Mouse (Mus musculus) ovary, postnatal 10 days (tissue): ENCODE measurements around the gene Gm10447.

Experiments used
- DNase-seq: peaks from one replicate; pipeline ENCODE4 v3.0.0; 2022; ENCODE audit warnings: low spot score

The Gm10447 gene

DNA sequence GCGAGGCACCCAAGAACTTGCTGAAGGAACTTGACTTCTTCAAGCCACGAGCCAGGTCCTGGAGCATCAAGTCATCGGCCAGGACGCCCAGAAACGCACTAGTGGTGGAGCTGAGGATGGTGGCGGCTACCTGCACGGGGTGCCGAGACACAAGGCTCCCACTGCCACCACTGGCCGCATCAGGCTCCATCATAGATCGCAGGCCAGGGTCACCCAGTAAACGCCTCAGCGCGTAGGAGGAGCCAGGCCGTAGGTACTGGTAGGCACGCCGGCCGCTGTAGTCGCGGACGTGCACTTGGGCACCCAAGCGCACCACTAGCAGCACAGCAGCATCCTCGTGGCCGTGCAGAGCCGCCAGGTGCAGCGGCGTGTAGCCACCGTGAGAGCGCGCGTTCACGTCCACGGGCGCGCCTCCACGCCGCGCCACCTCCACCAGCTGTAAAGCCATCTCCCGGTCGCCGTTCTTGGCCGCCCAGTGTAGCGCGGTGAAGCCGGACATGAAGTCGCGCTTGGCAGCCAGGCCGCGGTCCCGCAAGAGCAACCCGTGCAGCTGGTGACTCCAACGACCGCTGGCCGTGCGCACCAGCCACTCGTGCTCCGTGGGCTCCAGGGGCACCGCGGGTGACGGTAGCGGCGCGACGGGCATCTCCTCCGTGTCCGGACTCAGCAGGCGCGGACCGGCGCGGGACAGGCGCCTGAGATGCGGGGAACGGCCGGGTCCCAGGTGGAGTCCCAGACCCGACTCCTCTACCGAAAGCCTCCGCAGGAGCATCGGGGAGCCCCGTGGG is 21.7 kb upstream of the Gm10447 start:
- no peak for DNase-seq

DNA sequence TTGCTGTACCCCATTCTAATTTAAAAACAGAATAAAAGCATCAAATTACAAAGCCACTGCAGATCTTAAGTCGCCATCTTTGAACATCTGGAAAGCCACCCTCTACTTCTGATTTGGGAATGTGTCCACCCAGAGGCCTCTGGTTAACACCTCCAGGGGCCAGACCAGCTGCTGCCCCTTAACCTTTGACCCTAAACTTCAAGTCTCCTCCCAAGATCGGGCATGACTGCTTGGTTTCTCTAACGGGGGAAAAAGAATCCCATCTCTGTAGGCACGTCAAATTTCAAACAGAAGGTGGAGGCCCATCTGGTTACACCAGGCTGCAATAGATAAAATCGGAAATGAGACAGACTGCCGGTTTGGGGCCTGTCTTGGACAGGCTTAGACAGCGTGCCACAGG is 20.9 kb upstream of the Gm10447 start:
- no peak for DNase-seq

- no peak for DNase-seq
These were observed 18.7 kb upstream of the Gm10447 start for GRCm38 (mm10) chr11:53475620-53476019.

DNA sequence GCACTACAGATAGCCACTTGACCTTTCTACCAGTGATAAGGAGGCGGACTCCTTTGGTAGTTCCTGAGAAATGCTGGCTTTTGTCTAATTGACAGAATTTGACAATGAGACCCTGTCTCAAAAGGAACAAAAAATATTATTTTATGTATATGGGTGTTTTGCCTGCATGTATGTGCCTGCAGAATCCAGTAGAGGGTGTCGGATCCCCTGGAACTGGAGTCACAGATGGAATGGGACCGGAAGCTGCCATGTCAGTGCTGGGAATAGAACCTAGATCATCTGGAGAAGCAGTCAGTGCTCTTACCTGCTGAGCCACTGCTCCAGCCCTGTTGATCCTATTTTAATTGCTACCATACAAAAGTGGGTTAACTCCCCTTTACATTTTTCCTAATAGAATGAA is 15.8 kb upstream of the Gm10447 start:
- DNase-seq: no peak

- peak; percentile 82 for DNase-seq
These were observed 13.2 kb upstream of the Gm10447 start, which contains the start of gene Gm9837 for GRCm38 (mm10) chr11:53469968-53470695. Gm9837 (minus strand) TSS chr11:53470479.

- no peak for DNase-seq
These were observed 12.5 kb upstream of the Gm10447 start for GRCm38 (mm10) chr11:53469294-53469967.

DNA sequence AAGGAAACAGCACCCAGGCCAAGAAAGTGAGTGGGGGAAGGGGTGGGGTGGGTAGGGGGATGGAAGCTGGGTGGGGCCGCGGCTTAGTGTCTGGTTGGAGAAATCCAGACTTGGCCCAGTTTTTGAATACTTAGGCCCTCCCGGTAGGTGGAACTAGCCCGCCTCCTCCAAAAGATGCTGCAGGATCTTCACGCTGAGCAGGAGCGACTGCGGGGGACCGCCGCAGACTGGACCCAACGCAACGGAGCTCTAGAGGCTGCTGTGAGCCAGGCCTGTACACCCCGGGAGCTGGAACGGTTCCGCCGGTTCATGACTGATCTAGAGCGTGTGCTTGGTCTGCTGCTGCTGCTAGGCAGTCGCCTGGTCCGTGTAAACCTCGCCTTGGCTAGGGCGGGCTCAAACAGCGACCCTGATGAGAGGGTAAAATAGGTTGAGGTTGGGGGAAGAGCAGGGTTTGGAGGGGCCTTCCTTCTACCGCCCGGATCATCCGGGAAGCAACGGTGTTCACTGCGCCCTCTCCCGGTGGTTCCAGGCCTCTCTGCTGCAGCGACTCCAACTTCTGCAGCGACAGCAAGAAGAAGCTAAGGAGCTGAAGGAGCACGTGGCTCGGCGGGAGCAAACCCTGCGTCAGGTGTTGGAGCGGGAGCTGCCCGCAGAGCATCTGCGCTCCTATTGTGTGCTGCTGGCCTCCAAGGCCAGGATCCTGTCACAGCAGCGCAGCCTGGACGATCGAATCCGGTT is 9.5 kb upstream of the Gm10447 start:
- DNase-seq: peak; percentile 63

GRCm38 (mm10) chr11:53463551-53464424 is 6.9 kb upstream of the Gm10447 start:
- no peak for DNase-seq

GRCm38 (mm10) chr11:53461727-53462126 is 4.8 kb upstream of the Gm10447 start:
- DNase-seq: no peak

DNA sequence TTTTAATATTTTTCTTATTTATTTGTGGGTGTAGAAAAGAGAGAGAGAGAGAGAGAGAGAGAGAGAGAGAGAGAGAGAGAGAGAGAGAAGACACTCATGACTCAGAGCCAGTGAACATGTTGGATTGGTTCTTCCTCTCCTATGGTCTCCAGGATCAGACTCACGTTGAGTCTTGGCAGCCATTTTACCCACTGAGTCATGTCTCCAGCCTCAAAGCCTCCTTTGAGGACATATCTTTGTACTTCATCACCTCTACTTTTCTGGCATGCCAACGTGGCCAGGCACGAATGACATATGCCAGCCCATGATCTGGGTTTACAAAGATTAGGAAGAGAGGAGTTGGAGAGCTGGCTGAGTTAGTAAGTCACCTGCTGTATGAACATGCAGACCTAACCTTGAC is 3.3 kb upstream of the Gm10447 start:
- DNase-seq: no peak

DNA sequence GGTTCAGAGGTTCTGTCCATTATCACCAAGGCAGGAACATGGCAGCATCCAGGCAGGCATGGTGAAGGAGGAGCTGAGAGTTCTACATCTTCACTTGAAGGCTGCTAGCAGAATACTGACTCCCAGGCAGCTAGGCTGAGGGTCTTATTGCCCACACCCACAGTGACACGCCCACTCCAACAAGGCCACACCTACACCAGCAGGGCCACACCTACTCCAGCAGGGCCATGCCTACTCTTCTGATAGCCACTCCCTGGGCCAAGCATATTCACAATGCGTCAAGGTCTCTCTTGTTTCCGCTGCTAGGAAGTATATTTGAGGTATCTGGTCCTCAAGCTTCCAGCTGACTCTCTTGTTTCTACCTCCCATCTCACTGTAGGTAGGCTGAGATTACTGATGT is 2.1 kb upstream of the Gm10447 start:
- no peak for DNase-seq

- DNase-seq: no peak
These were observed 553 bp upstream of the Gm10447 start for GRCm38 (mm10) chr11:53457372-53457954.

DNA sequence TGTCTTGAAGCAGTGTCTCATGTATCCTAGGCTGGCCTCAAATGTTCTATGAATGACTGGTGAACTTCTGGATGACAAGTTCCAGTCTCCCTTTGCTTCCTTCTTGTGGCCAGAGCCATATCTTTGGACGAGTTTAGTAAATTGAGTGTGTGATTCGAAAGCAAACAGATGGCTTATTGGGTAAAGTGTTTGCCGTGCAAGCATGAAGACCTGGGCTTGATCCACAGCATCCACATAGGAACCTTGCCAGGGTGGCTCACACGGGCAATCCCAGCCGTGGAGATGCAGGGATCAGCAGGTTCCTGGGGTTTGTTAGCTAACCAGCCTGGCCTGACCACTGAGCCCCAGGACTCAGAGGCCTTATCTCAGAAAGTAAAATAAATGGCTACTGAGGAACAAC is 3.9 kb downstream of the Gm10447 start:
- no peak for DNase-seq

DNA sequence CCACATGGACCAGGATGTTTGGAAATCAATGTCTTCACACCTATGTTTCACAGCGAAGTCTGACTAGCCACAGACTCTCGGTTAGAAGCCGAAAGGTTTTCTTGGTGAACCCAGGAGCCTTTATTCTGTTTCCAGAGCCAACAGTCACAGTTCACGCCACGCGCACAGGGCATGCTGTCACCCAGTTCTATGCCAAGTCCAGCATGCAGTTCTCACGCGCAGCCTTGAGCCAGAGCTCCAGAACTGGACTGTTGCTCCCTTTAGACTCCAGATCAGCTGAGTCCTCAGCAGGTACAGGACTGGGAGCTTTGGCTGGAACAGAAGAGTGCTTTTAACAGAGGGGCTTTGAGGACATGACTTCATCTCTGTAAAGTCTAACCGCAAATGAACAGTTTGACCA is 4.5 kb downstream of the Gm10447 start:
- DNase-seq: no peak

DNA sequence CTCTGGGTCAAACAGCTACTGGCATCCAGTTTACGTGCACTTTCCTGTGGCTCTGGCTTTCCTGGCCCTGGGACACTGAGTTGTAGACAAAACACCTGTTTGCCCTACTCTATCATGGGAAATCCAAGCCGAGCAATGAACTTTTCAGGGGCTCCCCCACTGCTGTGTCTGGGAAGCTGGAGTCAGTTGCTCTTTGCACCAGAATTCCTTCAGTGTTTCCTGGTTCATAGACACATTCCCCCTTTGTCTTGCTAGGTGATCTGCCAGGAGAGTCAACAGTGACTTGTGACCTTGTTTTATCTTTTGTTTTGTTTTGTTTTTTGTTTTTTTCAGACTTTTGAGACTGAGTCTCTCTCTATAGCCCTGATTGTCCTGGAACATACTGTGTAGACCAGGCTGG is 5.5 kb downstream of the Gm10447 start:
- DNase-seq: no peak

- DNase-seq: no peak
These were observed 6.7 kb downstream of the Gm10447 start for GRCm38 (mm10) chr11:53450070-53450705.

DNA sequence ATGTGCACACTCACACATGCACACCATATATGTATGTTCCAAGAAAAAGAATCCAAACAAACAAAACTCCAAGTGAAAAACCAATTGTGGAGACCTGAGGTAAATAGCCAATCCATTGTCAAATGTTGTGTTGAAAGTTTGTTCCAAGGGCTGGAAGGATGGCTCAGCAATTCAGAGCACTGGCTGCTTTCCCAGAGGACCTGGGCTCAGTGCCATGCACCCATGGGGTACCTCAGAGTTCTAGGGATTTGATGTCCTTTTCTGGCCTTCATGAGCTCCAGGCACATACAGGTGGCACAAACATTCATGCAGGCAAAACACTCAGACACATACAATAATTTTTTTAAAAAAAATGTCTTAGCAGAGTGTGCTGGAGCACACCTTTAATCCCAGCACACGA is 8.4 kb downstream of the Gm10447 start:
- no peak for DNase-seq

DNA sequence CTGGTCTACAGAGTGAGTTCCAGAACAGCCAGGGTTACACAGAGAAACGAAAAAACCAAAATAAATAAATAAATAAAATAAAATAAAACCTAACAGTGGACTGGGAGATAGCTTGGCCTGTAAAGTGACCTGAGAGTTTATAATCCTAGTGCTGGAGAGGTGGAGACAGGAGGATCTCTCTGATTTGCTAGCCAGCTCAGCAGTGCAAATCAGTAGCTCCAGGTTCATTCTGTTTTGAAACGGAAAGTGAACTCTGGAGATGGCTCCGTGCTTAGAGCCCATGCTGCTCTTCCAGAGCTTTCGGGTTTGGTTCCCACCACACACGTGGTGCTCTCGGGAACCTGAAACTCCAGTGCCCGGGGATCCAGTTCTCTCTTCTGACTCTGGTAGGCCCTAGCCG is 8.9 kb downstream of the Gm10447 start:
- DNase-seq: no peak

- no peak for DNase-seq
These were observed 10.7 kb downstream of the Gm10447 start for GRCm38 (mm10) chr11:53446183-53446582.

- no peak for DNase-seq
These were observed 11.3 kb downstream of the Gm10447 start for GRCm38 (mm10) chr11:53445562-53445961.
